Mouse (Mus musculus) inflammation-experienced regulatory T-cells, adult 6 months (primary cell): Measurements from ENCODE around the gene Yju2. TPM values are rescaled to one million over a fixed set of nuclear protein-coding genes. Genes with fewer than 3 reads are reported as not detected.

ENCODE experiments used
- ATAC-seq: one replicate; pipeline ENCODE4 v1.8.0; 2017
- polyA plus RNA-seq, 3 experiments: library from polyadenylated mRNA; unstranded; fragments of 100-300 nt; shearing (Covaris generic); gene quantifications; one replicate each; pipeline ENCODE4 v1.2.1; 2017

Yju2 gene
- polyA plus RNA-seq, 3 experiments from 2014 or later, result 25.6 to 36.5 (median 33.0) TPM

DNA sequence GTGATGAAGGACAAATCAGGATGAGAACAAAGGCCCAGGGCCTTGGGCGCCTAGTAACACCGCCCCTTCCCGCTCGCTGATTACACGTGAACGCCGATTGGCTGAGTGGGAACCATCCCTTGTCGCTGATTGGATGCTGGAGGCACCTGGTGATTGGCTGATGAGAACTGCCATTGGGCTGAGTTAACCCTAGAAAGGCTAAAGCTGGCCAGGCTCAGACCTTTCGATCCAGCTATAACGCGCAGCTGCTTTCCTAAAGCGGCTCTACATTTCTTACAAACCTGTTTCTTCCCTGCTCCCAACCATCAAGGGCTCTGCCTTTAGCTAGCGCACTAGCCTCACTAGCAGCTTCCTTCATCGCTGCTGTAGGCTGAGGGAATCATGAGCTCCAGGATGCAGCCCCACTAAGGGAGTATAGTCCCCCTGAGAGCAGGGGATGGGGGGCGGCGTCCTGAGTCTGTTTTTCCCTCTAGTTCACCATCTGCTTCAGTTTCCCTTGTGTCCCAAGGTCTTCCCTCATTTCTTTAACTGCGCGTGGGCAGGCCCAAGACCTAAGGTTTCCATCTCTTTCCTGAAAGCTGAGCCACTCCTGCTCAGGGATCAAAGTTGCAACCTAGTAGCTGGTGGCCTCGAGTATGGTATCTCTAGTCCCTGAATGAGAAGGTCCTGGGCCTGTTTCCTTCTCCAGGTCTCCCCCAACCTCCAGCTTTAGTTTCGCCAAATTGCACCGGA lies 49.6 kb downstream of the Yju2 start:
- ATAC-seq, result peak; percentile 88

DNA sequence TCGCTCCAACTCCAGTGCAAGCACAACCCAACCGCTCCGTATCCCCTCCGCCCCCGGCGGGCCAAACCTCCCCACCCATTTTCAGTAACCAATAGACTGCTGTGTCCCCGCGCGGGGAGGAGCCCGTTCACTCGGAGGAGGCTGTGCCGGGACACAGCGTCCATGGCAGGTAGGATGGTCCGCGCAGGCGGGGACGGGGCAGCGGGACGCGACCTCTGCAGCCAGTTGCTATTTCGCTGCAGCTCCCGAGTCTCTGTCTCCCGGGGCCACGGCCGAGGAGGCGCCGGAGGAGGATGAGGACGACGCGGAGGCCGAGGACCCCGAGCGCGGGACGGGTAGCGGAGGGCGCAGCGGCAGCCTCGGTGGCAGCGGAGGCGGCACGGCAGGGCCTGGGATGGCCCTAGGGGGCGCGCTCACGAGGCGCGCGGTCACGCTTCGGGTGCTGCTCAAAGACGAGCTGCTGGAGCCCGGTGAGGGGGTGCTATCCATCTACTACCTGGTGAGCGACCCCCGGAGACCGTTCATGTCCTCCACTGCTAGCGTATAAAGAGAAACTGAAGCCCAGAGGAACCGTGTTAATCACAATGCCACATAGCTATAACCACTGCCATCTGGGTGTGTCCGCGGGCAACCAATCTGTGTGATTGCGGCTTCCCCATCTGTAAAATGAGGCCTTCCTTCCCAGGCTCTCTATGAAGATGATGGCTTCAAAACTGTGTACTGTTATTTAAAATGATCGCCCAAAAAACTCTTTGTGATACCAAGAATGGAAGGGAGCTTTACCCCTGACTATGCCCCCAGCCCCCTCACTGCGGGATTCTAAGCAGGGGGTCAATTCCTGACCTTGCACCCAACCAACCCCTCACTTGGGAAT lies 50.4 kb downstream of the Yju2 start:
- ATAC-seq, result peak; percentile 85

DNA sequence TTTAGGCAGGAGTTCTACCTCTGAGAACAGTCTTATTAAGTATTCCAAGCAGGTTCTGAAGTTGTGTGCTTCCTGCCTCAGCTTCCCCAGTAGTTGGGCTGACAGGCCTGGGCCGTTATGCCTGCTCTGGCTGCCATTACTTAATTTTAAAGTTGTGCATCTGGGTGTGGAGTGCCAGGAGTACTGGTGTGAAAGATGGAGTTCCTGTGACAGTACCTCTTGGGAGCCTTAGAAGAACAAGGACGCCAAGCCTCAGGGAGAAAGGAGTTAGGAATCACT lies 51.0 kb downstream of the Yju2 start:
- ATAC-seq, result no peak

DNA sequence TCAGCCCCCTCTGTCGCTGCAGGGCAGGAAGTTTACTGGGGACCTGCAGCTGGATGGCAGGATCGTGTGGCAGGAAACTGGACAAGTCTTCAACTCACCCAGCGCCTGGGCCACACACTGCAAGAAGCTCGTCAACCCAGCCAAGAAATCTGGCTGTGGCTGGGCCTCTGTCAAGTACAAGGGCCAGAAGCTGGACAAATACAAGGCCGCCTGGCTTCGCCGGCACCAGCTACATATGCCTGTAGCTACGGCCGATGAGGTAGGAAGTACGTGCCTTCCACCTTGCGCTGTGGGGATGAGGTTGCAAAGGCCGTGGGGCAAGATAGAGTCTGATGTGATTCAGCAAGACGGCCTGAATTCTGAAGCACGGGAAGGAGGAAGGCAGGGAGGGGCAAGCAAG lies 51.4 kb downstream of the Yju2 start:
- no peak for ATAC-seq

DNA sequence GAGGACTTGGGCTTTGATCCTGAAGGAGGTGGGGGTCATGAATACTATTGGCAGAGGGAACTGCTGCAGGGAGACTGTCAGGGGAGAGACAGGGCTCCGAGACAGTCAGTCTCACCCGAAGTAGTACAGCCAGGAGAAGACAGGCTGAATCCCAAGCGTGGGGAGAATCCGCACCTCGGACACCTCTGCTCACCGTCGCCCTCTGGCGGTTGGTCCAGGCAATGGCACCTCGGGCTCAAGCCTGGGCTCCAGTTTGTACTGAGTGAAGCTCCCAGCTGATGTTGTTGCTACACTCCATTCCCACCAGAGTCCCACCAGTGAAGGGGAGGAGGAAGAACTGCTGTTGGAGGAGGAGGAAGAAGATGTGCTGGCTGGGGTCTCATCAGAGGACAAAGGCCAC lies 51.8 kb downstream of the Yju2 start:
- no peak for ATAC-seq

DNA sequence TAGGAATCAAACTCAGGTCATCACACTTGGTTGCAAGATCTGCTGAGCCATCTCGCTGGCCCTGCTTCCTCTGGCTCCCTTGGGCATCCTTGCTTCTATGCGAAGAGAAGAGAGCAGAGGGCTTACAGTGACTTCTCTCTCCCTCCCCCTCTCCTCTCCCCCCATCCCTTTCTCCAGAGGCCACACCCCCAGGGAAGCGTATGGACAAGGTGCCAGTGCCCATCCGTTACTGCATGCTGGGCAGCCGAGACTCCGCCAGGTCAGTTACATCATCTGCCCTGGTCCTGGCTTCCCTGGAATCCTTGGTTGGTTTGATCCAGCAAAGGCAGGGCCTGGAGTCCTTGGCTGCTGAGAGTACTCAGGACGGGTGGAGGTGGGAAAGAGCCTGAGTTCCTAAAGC lies 52.5 kb downstream of the Yju2 start:
- ATAC-seq, result no peak

DNA sequence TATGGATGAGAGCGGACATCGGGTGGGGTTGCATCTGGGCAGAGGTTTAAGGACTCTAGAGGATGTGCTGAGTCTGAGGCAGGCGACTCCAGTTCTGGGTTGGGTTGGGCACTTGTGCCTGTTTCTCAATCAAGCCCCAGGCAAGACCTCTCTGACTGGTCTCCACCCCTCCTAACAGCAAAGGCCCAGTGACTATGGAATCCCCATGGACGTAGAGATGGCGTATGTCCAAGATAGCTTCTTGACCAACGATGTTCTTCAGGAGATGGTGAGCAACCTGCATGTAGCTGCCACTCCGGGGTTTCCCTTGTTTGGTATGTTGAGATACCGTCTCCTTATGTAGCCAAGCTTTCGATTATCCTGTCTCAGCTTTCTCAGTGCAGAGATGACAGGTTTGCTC lies 56.4 kb downstream of the Yju2 start:
- no peak for ATAC-seq

DNA sequence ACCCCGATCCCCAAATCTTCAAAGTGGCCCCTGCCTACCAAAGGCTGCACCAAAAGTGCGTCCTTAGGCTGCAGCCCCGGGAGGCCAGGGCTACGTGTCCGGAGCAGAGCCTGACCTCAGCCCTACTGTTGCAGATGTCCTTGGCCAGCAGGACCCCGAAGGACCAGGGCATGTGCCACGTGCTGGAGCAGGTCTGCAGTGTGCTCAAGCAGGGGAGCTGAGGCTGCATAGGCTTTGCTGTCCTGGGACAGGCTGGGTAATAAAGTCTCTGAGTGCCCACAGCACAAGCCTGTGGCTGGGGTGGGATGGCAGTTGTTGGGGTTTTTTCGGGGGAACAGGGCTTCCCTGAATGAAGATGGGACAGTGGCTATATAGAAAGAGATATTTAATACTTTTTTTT lies 57.5 kb downstream of the Yju2 start:
- ATAC-seq, result no peak

DNA sequence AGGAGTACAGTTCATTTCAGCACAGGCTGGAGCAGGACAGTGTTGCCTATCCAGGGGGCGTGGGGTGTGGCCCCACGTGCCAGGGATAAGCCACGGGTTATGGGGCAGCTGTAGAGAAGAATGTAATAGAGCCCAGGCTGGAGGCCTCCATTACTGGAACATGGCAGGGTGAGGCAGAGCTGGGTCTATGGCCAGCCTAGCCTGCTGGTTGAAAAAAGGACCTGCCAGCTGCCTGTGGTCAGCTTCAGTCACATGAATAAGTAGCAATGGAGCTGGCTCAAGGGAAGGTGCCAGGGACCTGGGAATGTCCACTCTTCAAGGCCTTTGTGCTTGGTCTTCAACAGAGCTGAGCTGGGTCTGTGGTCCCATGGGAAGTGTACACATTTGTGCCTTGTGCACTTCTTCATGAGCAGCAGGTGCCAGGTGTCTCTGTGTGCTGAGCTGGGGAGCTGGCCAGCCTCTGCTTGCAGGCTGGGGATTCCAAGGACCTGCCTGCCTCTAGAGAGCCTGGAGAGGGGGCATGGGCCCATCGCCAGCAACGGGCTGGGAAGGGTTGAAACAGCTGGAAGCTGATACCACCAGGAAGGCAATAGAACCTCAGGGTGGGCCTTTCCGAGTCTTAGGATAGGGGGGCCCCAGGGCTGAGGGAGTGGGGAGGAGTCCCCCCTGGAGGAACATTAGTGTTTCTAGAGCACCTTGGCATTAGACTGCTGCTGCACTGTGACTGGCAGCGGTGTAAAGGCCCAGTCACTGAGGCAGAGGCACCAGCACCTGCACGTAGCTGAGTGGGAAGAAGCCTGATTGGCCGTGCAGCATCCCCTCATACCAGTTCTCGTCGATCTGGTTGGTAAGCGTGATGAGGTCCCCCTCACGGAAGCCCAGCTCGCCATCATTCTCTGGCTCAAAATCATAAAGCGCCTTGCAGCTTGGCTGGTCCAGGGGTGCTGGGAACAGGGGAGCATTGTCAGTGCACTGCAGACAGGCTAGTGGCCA lies 58.2 kb downstream of the Yju2 start:
- no peak for ATAC-seq

DNA sequence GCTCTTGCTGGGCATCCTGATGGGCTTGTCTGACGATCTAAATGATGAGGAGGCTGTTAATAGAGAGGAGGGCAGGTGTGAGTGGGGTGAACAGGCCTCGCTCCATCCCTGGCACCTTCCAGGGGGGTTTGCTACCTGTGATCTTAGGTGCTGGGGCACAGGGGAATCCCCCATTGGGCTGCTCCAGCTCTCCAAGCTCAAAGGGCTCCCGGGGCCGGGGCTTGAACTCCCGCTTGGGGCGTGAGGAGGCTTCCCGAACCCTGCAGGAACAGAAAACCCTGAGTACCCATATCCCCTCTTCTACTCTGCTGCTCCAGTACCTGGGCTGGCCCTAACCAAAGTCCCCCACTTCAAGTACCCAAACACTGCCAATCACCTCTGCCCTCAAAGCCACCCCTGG lies 58.9 kb downstream of the Yju2 start:
- no peak for ATAC-seq

Other genes starting within 250 kb of the Yju2 start
- gene Pot1b, start 246.5 kb upstream of the Yju2 start, polyA plus RNA-seq, result 10 to 100 TPM; 16.9 to 26.4 (median 18.6) TPM
- under 1 TPM in 1 of 3 experiments, not detected in 2; 0.60 TPM for gene Adgre4, start 209.1 kb upstream of the Yju2 start, polyA plus RNA-seq
- gene Zfp119a, start 80.2 kb upstream of the Yju2 start, polyA plus RNA-seq, result 10 to 100 TPM; 13.0 to 18.7 (median 15.8) TPM
- gene Zfp959, start 67.0 kb upstream of the Yju2 start, polyA plus RNA-seq, result 10 to 100 TPM; 26.9 to 35.6 (median 29.1) TPM
- gene Zfp119b, start 9.6 kb upstream of the Yju2 start, polyA plus RNA-seq, result 10 to 100 TPM in 2 of 3 experiments, 1 to 10 TPM in 1; 8.1 to 20.3 (median 17.7) TPM
- 10 to 100 TPM; 50.3 to 70.8 (median 50.4) TPM for gene Ebi3, start 6.5 kb upstream of the Yju2 start, polyA plus RNA-seq
- under 1 TPM in 1 of 3 experiments, not detected in 2; 0.40 TPM for gene Shd, start 11.4 kb downstream of the Yju2 start, polyA plus RNA-seq
- under 1 TPM in 1 of 3 experiments, not detected in 2; 0.98 TPM for gene Fsd1, start 27.4 kb downstream of the Yju2 start, polyA plus RNA-seq
- under 1 TPM in 1 of 3 experiments, not detected in 2; 0.30 TPM for gene Stap2, start 46.5 kb downstream of the Yju2 start, polyA plus RNA-seq
- gene Mpnd, start 46.6 kb downstream of the Yju2 start, polyA plus RNA-seq, result 10 to 100 TPM in 2 of 3 experiments, 1 to 10 TPM in 1; 8.3 to 24.2 (median 17.4) TPM
- 10 to 100 TPM; 86.9 to 93.6 (median 91.6) TPM for gene Sh3gl1, start 77.5 kb downstream of the Yju2 start, polyA plus RNA-seq
- gene Chaf1a, start 81.3 kb downstream of the Yju2 start, polyA plus RNA-seq, result 1 to 10 TPM in 2 of 3 experiments, under 1 TPM in 1; 0.63 to 3.6 (median 1.3) TPM
- 10 to 100 TPM; 28.7 to 41.6 (median 34.2) TPM for gene Ubxn6, start 115.9 kb downstream of the Yju2 start, polyA plus RNA-seq
- gene Hdgfl2, start 120.5 kb downstream of the Yju2 start, polyA plus RNA-seq, result 10 to 100 TPM; 32.5 to 58.6 (median 40.3) TPM
- under 1 TPM in 1 of 3 experiments, not detected in 2; 0.09 TPM for gene Plin4, start 150.7 kb downstream of the Yju2 start, polyA plus RNA-seq
- under 1 TPM in 1 of 3 experiments, not detected in 2; 0.16 TPM for gene Plin5, start 158.5 kb downstream of the Yju2 start, polyA plus RNA-seq
- gene Lrg1, start 162.9 kb downstream of the Yju2 start, polyA plus RNA-seq, result not detected
- under 1 TPM in 1 of 3 experiments, not detected in 2; 0.13 TPM for gene Sema6b, start 181.2 kb downstream of the Yju2 start, polyA plus RNA-seq
- gene Tnfaip8l1, start 203.4 kb downstream of the Yju2 start, polyA plus RNA-seq, result 10 to 100 TPM; 29.8 to 39.7 (median 37.9) TPM
- 10 to 100 TPM; 53.3 to 65.6 (median 59.5) TPM for gene Mydgf, start 224.8 kb downstream of the Yju2 start, polyA plus RNA-seq